Mouse (Mus musculus) left cerebral cortex, adult 18-20 months (tissue): ENCODE data around the gene Pglyrp1. TPM values are rescaled to one million over a fixed set of nuclear protein-coding genes. Genes with fewer than 3 reads are reported as not detected.

ENCODE experiments used
- DNase-seq, 2 experiments: peaks; one replicate each; pipeline ENCODE4 v3.0.0; 2021 to 2022; ENCODE audit warnings: low spot score in 2 of 2, mixed read lengths in 1 of 2
- total RNA-seq, 2 experiments: library from RNA; stranded (reverse); gene quantifications; 2 replicates each; pipeline ENCODE4 v1.2.3; 2021

Pglyrp1 gene
- total RNA-seq, 2 experiments from 2014 or later: 9.5 to 19.9 TPM

DNA sequence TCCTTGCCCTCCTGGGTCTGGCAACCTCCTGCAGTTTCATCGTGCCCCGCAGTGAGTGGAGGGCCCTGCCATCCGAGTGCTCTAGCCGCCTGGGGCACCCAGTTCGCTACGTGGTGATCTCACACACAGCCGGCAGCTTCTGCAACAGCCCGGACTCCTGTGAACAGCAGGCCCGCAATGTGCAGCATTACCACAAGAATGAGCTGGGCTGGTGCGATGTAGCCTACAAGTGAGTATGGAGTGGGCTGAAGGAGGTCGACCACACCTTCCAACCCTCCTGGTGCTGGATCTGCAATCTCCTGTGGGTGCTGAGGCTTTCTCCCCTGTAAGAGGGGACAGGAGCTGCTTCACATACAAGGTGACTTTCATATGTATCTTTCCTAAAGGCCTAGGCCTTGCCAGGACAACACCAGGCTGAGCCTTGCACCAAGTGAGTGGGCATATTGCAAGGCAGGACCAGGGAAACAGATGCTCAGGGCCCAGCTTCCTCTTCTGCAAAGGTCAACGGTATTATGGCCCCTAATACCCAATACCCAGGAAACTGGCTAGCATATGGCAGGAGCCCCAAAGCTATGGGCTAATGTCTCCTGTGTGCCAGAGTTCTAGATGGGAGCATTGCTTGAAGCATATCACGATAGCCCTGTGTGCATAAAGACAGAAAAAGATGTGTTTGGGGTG, 13.8 kb downstream of the Pglyrp1 start:
- DNase-seq: no peak

GRCm38 (mm10) chr7:18886963-18887362, 15.8 kb downstream of the Pglyrp1 start:
- no peak for DNase-seq

DNA sequence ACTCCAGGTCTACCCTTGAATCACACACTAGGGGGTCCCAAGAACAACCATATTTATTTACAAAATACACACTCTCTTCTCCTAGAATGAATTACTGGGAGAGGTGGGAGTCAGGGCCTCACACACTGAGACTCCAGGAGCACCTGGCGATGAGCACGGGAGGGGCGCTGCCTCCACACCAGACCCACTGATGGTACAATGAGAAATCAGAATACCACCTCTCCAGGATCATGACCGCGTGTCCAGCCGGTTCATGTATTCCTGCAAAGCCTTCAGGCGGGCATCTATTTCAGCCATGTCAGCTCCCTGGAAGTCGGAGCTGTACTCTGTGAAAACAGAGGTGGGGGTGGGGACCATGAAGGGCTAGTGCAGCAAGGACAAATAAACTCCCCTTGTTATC, 19.7 kb downstream of the Pglyrp1 start:
- DNase-seq: no peak

GRCm38 (mm10) chr7:18891872-18892599, 20.9 kb downstream of the Pglyrp1 start:
- peak; percentile 93 to 95 for DNase-seq

GRCm38 (mm10) chr7:18893009-18893408, 21.9 kb downstream of the Pglyrp1 start:
- DNase-seq: no peak

- peak; percentile 53 to 54 for DNase-seq
Measured at GRCm38 (mm10) chr7:18893651-18894430, 22.7 kb downstream of the Pglyrp1 start.

DNA sequence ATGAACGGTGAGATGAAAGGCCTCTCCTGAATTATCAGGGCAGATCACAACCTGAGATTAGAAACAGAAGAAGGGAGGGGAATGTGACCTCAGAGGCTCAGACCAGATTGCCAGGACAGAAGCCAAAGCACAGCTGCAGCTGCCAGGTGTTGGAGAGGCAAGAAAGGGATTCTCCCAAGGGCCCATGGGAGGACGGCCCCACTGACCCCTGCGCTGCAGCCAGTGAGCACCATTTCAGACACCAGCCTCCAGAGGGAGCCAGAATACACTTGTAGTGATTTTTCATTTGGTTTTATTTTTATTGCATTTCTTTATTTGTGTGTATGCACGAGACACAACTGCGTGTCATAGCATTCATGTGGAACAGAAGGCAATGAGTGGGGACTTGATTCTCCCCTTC, 25.4 kb downstream of the Pglyrp1 start:
- DNase-seq: peak; percentile 48 to 58

DNA sequence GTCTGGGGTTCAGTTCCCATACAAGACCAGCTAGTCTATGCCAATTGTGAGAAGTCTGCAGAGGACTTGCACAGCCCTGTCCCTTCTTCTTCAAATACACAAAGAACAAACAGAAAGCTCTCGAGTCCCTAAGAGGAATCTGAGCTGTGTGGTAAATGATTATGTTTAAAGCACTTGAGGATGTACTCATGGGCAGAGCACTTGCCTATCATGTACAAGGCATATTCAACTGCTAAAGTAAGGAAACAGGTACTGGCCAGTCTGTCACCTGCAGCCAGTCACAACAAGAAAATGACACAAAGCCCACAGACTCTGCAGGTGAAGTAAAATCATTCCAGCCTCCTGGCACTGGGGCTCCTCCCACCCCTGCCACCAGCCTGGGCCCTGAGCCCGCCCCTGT, 29.4 kb downstream of the Pglyrp1 start:
- no peak for DNase-seq

- no peak for DNase-seq
Measured at GRCm38 (mm10) chr7:18902486-18902885, 31.4 kb downstream of the Pglyrp1 start.

- no peak for DNase-seq
Measured at GRCm38 (mm10) chr7:18904971-18905370, 33.8 kb downstream of the Pglyrp1 start.

DNA sequence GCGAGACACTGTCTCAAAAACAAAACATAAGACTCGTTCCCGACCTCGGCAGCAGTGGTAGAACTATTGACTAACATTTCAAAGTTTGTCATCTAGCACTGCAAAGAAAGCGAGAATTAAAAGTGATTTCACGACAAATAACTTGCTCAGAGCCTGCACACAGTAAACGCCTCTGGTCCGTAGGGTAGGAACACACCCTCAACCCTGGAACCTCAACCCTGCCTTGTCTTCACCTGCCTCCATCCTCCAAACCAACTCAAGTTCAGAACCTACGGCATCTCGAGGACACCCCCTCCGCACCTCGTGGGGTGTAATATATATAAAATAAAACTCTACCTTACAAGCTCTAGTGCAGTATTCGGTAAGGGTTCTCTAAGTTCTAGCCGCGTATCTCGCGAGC, 38.7 kb downstream of the Pglyrp1 start:
- no peak for DNase-seq

GRCm38 (mm10) chr7:18910241-18910831, 39.2 kb downstream of the Pglyrp1 start, which contains the start of gene Ccdc61:
Gene Ccdc61, minus strand, starts transcription at chr7:18910415.
- peak; percentile 94 to 97 for DNase-seq

DNA sequence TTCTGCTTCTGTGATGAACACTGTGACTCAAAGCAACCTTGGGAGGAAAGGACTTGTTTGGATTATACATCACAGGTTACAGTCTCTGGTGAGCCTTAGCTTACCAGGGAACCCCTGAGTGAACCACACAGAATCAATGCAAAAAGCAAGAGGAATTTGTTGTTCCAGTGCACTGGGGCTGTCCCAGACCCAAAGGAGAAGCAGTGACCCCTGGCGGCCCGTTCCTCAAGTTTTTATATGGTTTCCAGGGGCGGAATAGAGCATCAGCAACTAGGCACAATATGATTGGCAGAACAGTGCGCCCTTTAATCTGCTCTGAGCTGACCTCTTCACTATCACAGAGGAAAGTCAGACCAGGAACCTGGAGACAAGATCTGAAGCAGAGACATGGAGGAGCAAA, 45.1 kb downstream of the Pglyrp1 start:
- no peak for DNase-seq

GRCm38 (mm10) chr7:18917931-18918330, 46.8 kb downstream of the Pglyrp1 start:
- no peak for DNase-seq

GRCm38 (mm10) chr7:18921069-18921468, 49.9 kb downstream of the Pglyrp1 start:
- DNase-seq: peak; percentile 80 to 87

DNA sequence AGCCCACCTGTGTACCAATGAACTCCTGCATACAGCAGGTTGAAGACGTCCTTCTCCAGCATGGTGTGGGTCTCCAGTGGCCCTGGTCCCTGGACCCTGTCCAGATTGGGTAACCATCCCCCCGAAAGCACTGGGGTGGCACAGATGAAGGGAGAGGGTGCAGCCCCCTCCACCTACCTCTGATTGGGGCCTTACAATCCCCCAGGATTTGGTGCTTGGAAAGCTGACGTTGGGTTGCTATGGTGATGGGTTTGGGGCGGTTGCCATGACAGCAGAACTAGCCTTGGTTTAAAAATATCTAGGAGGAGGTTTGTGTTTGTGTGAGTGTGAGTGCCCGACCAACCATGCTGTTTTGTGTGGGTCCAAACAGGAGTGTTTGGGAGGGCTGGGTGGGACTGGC, 51.7 kb downstream of the Pglyrp1 start:
- DNase-seq: peak; percentile 75 to 87

- DNase-seq: no peak
Measured at GRCm38 (mm10) chr7:18923267-18923666, 52.1 kb downstream of the Pglyrp1 start.

- DNase-seq: peak; percentile 36 to 55
Measured at GRCm38 (mm10) chr7:18923711-18924191, 52.6 kb downstream of the Pglyrp1 start.

GRCm38 (mm10) chr7:18924321-18924720, 53.2 kb downstream of the Pglyrp1 start:
- DNase-seq: peak in 1 of 2 experiments; percentile 17

- DNase-seq: peak; percentile 95 to 96
Measured at GRCm38 (mm10) chr7:18925162-18925938, 54.2 kb downstream of the Pglyrp1 start, which contains the start of gene Nova2. Gene Nova2, plus strand, starts transcription at chr7:18925888.
